Mouse (Mus musculus): ENCODE measurements around the gene Olfr452. TPM values are rescaled to one million over a fixed set of nuclear protein-coding genes. Genes with fewer than 3 reads are reported as not detected.

Olfr452 gene
- total and polyA plus RNA-seq, 2 experiments from 2014 or later, result not detected

GRCm38 (mm10) chr6:42790247-42790948 lies 5.5 kb downstream of the Olfr452 start:
- H3K4me3 ChIP-seq (ENCODE audit: low read depth, low read length), result no peak overlapping the region
- ATAC-seq (ENCODE audit: insufficient read depth, low read depth) (no peak), DNase-seq (ENCODE audit: low spot score) (no peak)
- H3K36me3 ChIP-seq (replicated peaks; ENCODE audit: control insufficient read depth, insufficient read depth, low read length), result no peaks in the 10 kb centered on the region
- no peak overlapping the region for H3K27ac ChIP-seq (ENCODE audit: low read depth)
- no peak overlapping the region for H3K9ac ChIP-seq (replicated peaks; ENCODE audit: low read depth, low read length)
- H3K4me1 ChIP-seq (ENCODE audit: control insufficient read depth, insufficient read depth), result no peaks in the 10 kb centered on the region
- no peaks in the 10 kb centered on the region for H3K9me3 ChIP-seq (replicated peaks; ENCODE audit: control insufficient read depth, low read length)
- H3K4me2 ChIP-seq (ENCODE audit: low read depth, low read length), result no peak overlapping the region
- TF ChIP-seq EP300 (IDR thresholded peaks at IDR 0.05; ENCODE audit: low read depth), result no peak
- TF ChIP-seq CTCF (IDR thresholded peaks at IDR 0.05; ENCODE audit: low read depth), result no peak; the same call in 1 of the 2 replicates
- no peaks in the 10 kb centered on the region for H3K27me3 ChIP-seq (ENCODE audit: control insufficient read depth, insufficient read depth, low read length)
- WGBS, result 31% methylated on average over 4 of the region's 4 CpGs

- Histone ChIP-seq H3K9ac (replicated peaks; ENCODE audit: low read depth, low read length) (no peak overlapping the region), H3K27ac (ENCODE audit: low read depth) (no peak overlapping the region), H3K4me1 (ENCODE audit: control insufficient read depth, insufficient read depth) (no peaks in the 10 kb centered on the region), H3K4me3 (ENCODE audit: low read depth, low read length) (no peak overlapping the region), H3K4me2 (ENCODE audit: low read depth, low read length) (no peak overlapping the region), H3K27me3 (ENCODE audit: control insufficient read depth, insufficient read depth, low read length) (no peaks in the 10 kb centered on the region), H3K36me3 (replicated peaks; ENCODE audit: control insufficient read depth, insufficient read depth, low read length) (no peaks in the 10 kb centered on the region), H3K9me3 (replicated peaks; ENCODE audit: control insufficient read depth, low read length) (no peaks in the 10 kb centered on the region)
- TF ChIP-seq CTCF (IDR thresholded peaks at IDR 0.05; ENCODE audit: low read depth) (no peak), EP300 (IDR thresholded peaks at IDR 0.05; ENCODE audit: low read depth) (no peak)
- ATAC-seq (ENCODE audit: insufficient read depth, low read depth) (no peak), DNase-seq (ENCODE audit: low spot score) (no peak)
- WGBS, result 73% methylated on average over 9 of the region's 9 CpGs
Measured at GRCm38 (mm10) chr6:42790949-42791556, 6.2 kb downstream of the Olfr452 start.

- H3K4me2 ChIP-seq (ENCODE audit: low read depth, low read length), result no peak overlapping the region
- TF ChIP-seq EP300 (IDR thresholded peaks at IDR 0.05; ENCODE audit: low read depth) (no peak), CTCF (IDR thresholded peaks at IDR 0.05; ENCODE audit: low read depth) (no peak)
- no peaks in the 10 kb centered on the region for H3K9me3 ChIP-seq (replicated peaks; ENCODE audit: control insufficient read depth, low read length)
- no peak for DNase-seq (ENCODE audit: low spot score)
- WGBS, result 77% methylated on average over 3 of the region's 3 CpGs
- no peak overlapping the region for H3K9ac ChIP-seq (replicated peaks; ENCODE audit: low read depth, low read length)
- ATAC-seq (ENCODE audit: insufficient read depth, low read depth), result no peak
- no peaks in the 10 kb centered on the region for H3K27me3 ChIP-seq (ENCODE audit: control insufficient read depth, insufficient read depth, low read length)
- H3K36me3 ChIP-seq (replicated peaks; ENCODE audit: control insufficient read depth, insufficient read depth, low read length), result no peaks in the 10 kb centered on the region
- H3K4me1 ChIP-seq (ENCODE audit: control insufficient read depth, insufficient read depth), result no peaks in the 10 kb centered on the region
- no peak overlapping the region for H3K27ac ChIP-seq (ENCODE audit: low read depth)
- no peak overlapping the region for H3K4me3 ChIP-seq (ENCODE audit: low read depth, low read length)
Measured at GRCm38 (mm10) chr6:42794982-42795381, 10.1 kb downstream of the Olfr452 start.

- Histone ChIP-seq H3K9ac (replicated peaks; ENCODE audit: low read depth, low read length) (no peak within 1 kb of the TSS), H3K27ac (ENCODE audit: low read depth) (no peak within 1 kb of the TSS), H3K4me1 (ENCODE audit: control insufficient read depth, insufficient read depth) (no peaks in the 10 kb centered on the region), H3K9me3 (replicated peaks; ENCODE audit: control insufficient read depth, low read length) (no peaks in the 10 kb centered on the region), H3K4me2 (ENCODE audit: low read depth, low read length) (no peak within 1 kb of the TSS), H3K4me3 (ENCODE audit: low read depth, low read length) (no peak within 1 kb of the TSS), H3K27me3 (ENCODE audit: control insufficient read depth, insufficient read depth, low read length) (no peaks in the 10 kb centered on the region), H3K36me3 (replicated peaks; ENCODE audit: control insufficient read depth, insufficient read depth, low read length) (no peaks in the 10 kb centered on the region)
- WGBS, result 72% methylated on average over 1 of the region's 1 CpGs
- DNase-seq (ENCODE audit: low spot score), result no peak
- TF ChIP-seq EP300 (IDR thresholded peaks at IDR 0.05; ENCODE audit: low read depth), result no peak
- no peak for TF ChIP-seq CTCF (IDR thresholded peaks at IDR 0.05; ENCODE audit: low read depth)
- ATAC-seq (ENCODE audit: insufficient read depth, low read depth), result no peak
Measured at GRCm38 (mm10) chr6:42811639-42812038, 26.7 kb downstream of the Olfr452 start, which contains the start of gene Olfr450. Olfr450 (plus strand) TSS chr6:42811939.

- TF ChIP-seq CTCF (IDR thresholded peaks at IDR 0.05; ENCODE audit: low read depth) (no peak), EP300 (IDR thresholded peaks at IDR 0.05; ENCODE audit: low read depth) (no peak)
- no peaks in the 10 kb centered on the region for H3K9me3 ChIP-seq (replicated peaks; ENCODE audit: control insufficient read depth, low read length)
- no peak within 1 kb of the TSS for H3K9ac ChIP-seq (replicated peaks; ENCODE audit: low read depth, low read length)
- H3K27ac ChIP-seq (ENCODE audit: low read depth), result no peak within 1 kb of the TSS
- no peaks in the 10 kb centered on the region for H3K36me3 ChIP-seq (replicated peaks; ENCODE audit: control insufficient read depth, insufficient read depth, low read length)
- no peaks in the 10 kb centered on the region for H3K27me3 ChIP-seq (ENCODE audit: control insufficient read depth, insufficient read depth, low read length)
- DNase-seq (ENCODE audit: low spot score) (no peak), ATAC-seq (ENCODE audit: insufficient read depth, low read depth) (no peak)
- no peaks in the 10 kb centered on the region for H3K4me1 ChIP-seq (ENCODE audit: control insufficient read depth, insufficient read depth)
- no peak within 1 kb of the TSS for H3K4me3 ChIP-seq (ENCODE audit: low read depth, low read length)
- H3K4me2 ChIP-seq (ENCODE audit: low read depth, low read length), result no peak within 1 kb of the TSS
Measured at GRCm38 (mm10) chr6:42834084-42834483, 49.2 kb downstream of the Olfr452 start, which contains the start of gene Olfr449. Olfr449 (plus strand) TSS chr6:42834384.

Other genes with a start within 250 kb of the Olfr452 start
- gene Olfr455, start 237.5 kb upstream of the Olfr452 start, total RNA-seq (2014; rRNA removed; ENCODE audit: low replicate concordance), result not detected in 2 replicates
- gene Olfr455, start 237.5 kb upstream of the Olfr452 start, polyA plus RNA-seq (2015; fragmentation: Nextera tagmentation; extraction: Ambion mirVana), result not detected in 2 replicates
- gene Tcaf3, start 187.4 kb upstream of the Olfr452 start, total RNA-seq (2014; rRNA removed; ENCODE audit: low replicate concordance), result not detected in 2 replicates
- gene Tcaf3, start 187.4 kb upstream of the Olfr452 start, polyA plus RNA-seq (2015; fragmentation: Nextera tagmentation; extraction: Ambion mirVana), result not detected in 2 replicates
- gene Tcaf2, start 139.8 kb upstream of the Olfr452 start, total RNA-seq (2014; rRNA removed; ENCODE audit: low replicate concordance), result 2.0 and 2.7 TPM in 2 replicates
- gene Tcaf2, start 139.8 kb upstream of the Olfr452 start, polyA plus RNA-seq (2015; fragmentation: Nextera tagmentation; extraction: Ambion mirVana), result 1.2 and 1.5 TPM in 2 replicates
- 35.7 and 45.1 TPM in 2 replicates for gene Tcaf1, start 75.0 kb upstream of the Olfr452 start, total RNA-seq (2014; rRNA removed; ENCODE audit: low replicate concordance)
- gene Tcaf1, start 75.0 kb upstream of the Olfr452 start, polyA plus RNA-seq (2015; fragmentation: Nextera tagmentation; extraction: Ambion mirVana), result 23.9 and 24.8 TPM in 2 replicates
- not detected in 2 replicates for gene Olfr453, start 45.7 kb upstream of the Olfr452 start, total RNA-seq (2014; rRNA removed; ENCODE audit: low replicate concordance)
- not detected in 2 replicates for gene Olfr453, start 45.7 kb upstream of the Olfr452 start, polyA plus RNA-seq (2015; fragmentation: Nextera tagmentation; extraction: Ambion mirVana)
- not detected in 2 replicates for gene Olfr38, start 28.7 kb upstream of the Olfr452 start, total RNA-seq (2014; rRNA removed; ENCODE audit: low replicate concordance)
- gene Olfr38, start 28.7 kb upstream of the Olfr452 start, polyA plus RNA-seq (2015; fragmentation: Nextera tagmentation; extraction: Ambion mirVana), result not detected in 2 replicates
- gene Olfr450, start 26.8 kb downstream of the Olfr452 start, total RNA-seq (2014; rRNA removed; ENCODE audit: low replicate concordance), result not detected in 2 replicates
- not detected in 2 replicates for gene Olfr450, start 26.8 kb downstream of the Olfr452 start, polyA plus RNA-seq (2015; fragmentation: Nextera tagmentation; extraction: Ambion mirVana)
- gene Olfr449, start 49.3 kb downstream of the Olfr452 start, total RNA-seq (2014; rRNA removed; ENCODE audit: low replicate concordance), result not detected in 2 replicates
- gene Olfr449, start 49.3 kb downstream of the Olfr452 start, polyA plus RNA-seq (2015; fragmentation: Nextera tagmentation; extraction: Ambion mirVana), result not detected in 2 replicates
- gene Olfr448, start 105.3 kb downstream of the Olfr452 start, total RNA-seq (2014; rRNA removed; ENCODE audit: low replicate concordance), result not detected in 2 replicates
- not detected in 2 replicates for gene Olfr448, start 105.3 kb downstream of the Olfr452 start, polyA plus RNA-seq (2015; fragmentation: Nextera tagmentation; extraction: Ambion mirVana)
- not detected in 2 replicates for gene Olfr447, start 123.8 kb downstream of the Olfr452 start, total RNA-seq (2014; rRNA removed; ENCODE audit: low replicate concordance)
- not detected in 2 replicates for gene Olfr447, start 123.8 kb downstream of the Olfr452 start, polyA plus RNA-seq (2015; fragmentation: Nextera tagmentation; extraction: Ambion mirVana)
- not detected in 2 replicates for gene Olfr446, start 136.3 kb downstream of the Olfr452 start, total RNA-seq (2014; rRNA removed; ENCODE audit: low replicate concordance)
- not detected in 2 replicates for gene Olfr446, start 136.3 kb downstream of the Olfr452 start, polyA plus RNA-seq (2015; fragmentation: Nextera tagmentation; extraction: Ambion mirVana)
- not detected in 2 replicates for gene Olfr444, start 164.0 kb downstream of the Olfr452 start, total RNA-seq (2014; rRNA removed; ENCODE audit: low replicate concordance)
- not detected in 2 replicates for gene Olfr444, start 164.0 kb downstream of the Olfr452 start, polyA plus RNA-seq (2015; fragmentation: Nextera tagmentation; extraction: Ambion mirVana)

Measured in heart, postnatal 0 days (tissue).